Mouse (Mus musculus) cerebellum, adult 2 months (tissue): ENCODE measurements around the gene R3hdm2. TPM values are rescaled to one million over a fixed set of nuclear protein-coding genes. Genes with fewer than 3 reads are reported as not detected.

ENCODE experiments used
- DNase-seq, 2 experiments: peaks; one replicate each; pipeline ENCODE4 v3.0.0; 2021
- H3K27ac ChIP-seq: fragments of 200-500 bp; 2 replicates; pipeline ENCODE4 v1.5.1; 2012; ENCODE audit warnings: low read length, control low read depth, inconsistent platforms; ENCODE audit not compliant: insufficient read depth
- H3K27me3 ChIP-seq: fragments of 200-500 bp; 2 replicates; pipeline ENCODE4 v1.6.1; 2012; ENCODE audit warnings: inconsistent platforms, mild to moderate bottlenecking, low read length, moderate library complexity; ENCODE audit not compliant: control insufficient read depth, insufficient read depth
- H3K4me1 ChIP-seq: fragments of 200-500 bp; 2 replicates; pipeline ENCODE4 v1.6.1; 2011; ENCODE audit warnings: low read length; ENCODE audit not compliant: control insufficient read depth, insufficient read depth
- H3K4me3 ChIP-seq: fragments of 200-500 bp; replicated peaks from 2 replicates; pipeline ENCODE3; 2011; ENCODE audit warnings: mild to moderate bottlenecking, low read depth, low read length, control low read depth; ENCODE audit not compliant: insufficient read depth
- CTCF ChIP-seq: fragments of 200-500 bp; IDR thresholded peaks from 2 replicates; pipeline ENCODE4 v1.5.1; 2011; ENCODE audit warnings: low read depth, mild to moderate bottlenecking, control low read depth, low read length, moderate library complexity, borderline replicate concordance; ENCODE audit not compliant: insufficient read depth
- POLR2A ChIP-seq: fragments of 200-500 bp; IDR thresholded peaks from 2 replicates; pipeline ENCODE4 v1.6.1; 2011; ENCODE audit warnings: low read length, control low read depth, borderline replicate concordance; ENCODE audit not compliant: insufficient read depth
- WGBS: fragments of 180-500 bp; shearing (Covaris S2); methylation state at CpG from one replicate; pipeline ENCODE4 v1.1.7; 2018; 5-methylcytosine and 5-hydroxymethylcytosine counted together
- polyA plus RNA-seq: library from polyadenylated mRNA; depleted of rRNA; stranded (reverse); fragments of >200 nt; gene quantifications from 2 replicates; pipeline ENCODE4 v1.2.3, GENCODE M21; 2012

R3hdm2 gene
- polyA plus RNA-seq, 1 experiment, result 137 TPM

GRCm38 (mm10) chr10:127526681-127527080 is 146.6 kb downstream of the R3hdm2 start:
- Histone ChIP-seq H3K4me1 (peaks cover 4% of the 10 kb centered on the region), H3K27me3 (no peaks in the 10 kb centered on the region), H3K27ac (no peak overlapping the region), H3K4me3 (peak overlapping the region; percentile 53)
- WGBS, result 2% methylated on average over 26 of the region's 26 CpGs
- no peak for TF ChIP-seq POLR2A
- TF ChIP-seq CTCF, result peak; percentile 32; the same call in 1 of the 2 replicates
- peak; percentile 73 to 75 for DNase-seq

- TF ChIP-seq POLR2A (no peak), CTCF (no peak)
- Histone ChIP-seq H3K4me3 (no peak overlapping the region), H3K27me3 (no peaks in the 10 kb centered on the region), H3K27ac (no peak overlapping the region), H3K4me1 (peaks cover 4% of the 10 kb centered on the region)
- no peak for DNase-seq
- 81% methylated on average over 17 of the region's 17 CpGs for WGBS
Observed at GRCm38 (mm10) chr10:127527481-127527880, 147.4 kb downstream of the R3hdm2 start.

- DNase-seq, result no peak
- no peak for TF ChIP-seq POLR2A
- no peak for TF ChIP-seq CTCF
- Histone ChIP-seq H3K4me1 (peaks cover 11% of the 10 kb centered on the region), H3K27me3 (no peaks in the 10 kb centered on the region), H3K27ac (no peak overlapping the region), H3K4me3 (no peak overlapping the region)
- 17% methylated on average over 25 of the region's 25 CpGs for WGBS
Observed at GRCm38 (mm10) chr10:127530945-127531344, 150.8 kb downstream of the R3hdm2 start.

GRCm38 (mm10) chr10:127531548-127531947 is 151.4 kb downstream of the R3hdm2 start:
- WGBS, result 78% methylated on average over 4 of the region's 4 CpGs
- TF ChIP-seq CTCF (no peak), POLR2A (no peak)
- Histone ChIP-seq H3K4me3 (no peak overlapping the region), H3K4me1 (peaks cover 7% of the 10 kb centered on the region), H3K27me3 (no peaks in the 10 kb centered on the region), H3K27ac (no peak overlapping the region)
- no peak for DNase-seq

GRCm38 (mm10) chr10:127534036-127534928 is 154.2 kb downstream of the R3hdm2 start, which contains the start of gene Nxph4:
Nxph4 (minus strand) TSS chr10:127534559.
- peaks cover 12% of the 10 kb centered on the region for H3K4me1 ChIP-seq
- no peaks in the 10 kb centered on the region for H3K27me3 ChIP-seq
- TF ChIP-seq POLR2A (no peak), CTCF (no peak)
- DNase-seq, result no peak
- H3K4me3 ChIP-seq, result peak within 1 kb of the TSS; percentile 56
- no peak within 1 kb of the TSS for H3K27ac ChIP-seq
- WGBS, result 1% methylated on average over 68 of the region's 78 CpGs

GRCm38 (mm10) chr10:127534929-127535384 is 154.8 kb downstream of the R3hdm2 start:
- Histone ChIP-seq H3K27ac (no peak overlapping the region), H3K4me1 (peaks cover 12% of the 10 kb centered on the region), H3K4me3 (peak overlapping the region; percentile 56), H3K27me3 (no peaks in the 10 kb centered on the region)
- 7% methylated on average over 30 of the region's 30 CpGs for WGBS
- no peak for DNase-seq
- TF ChIP-seq POLR2A (no peak), CTCF (no peak)

- 12% methylated on average over 8 of the region's 8 CpGs for WGBS
- peak; percentile 59 to 62 for DNase-seq
- no peak overlapping the region for H3K27ac ChIP-seq
- H3K4me3 ChIP-seq, result no peak overlapping the region
- peak; percentile 58 for TF ChIP-seq CTCF
- no peak for TF ChIP-seq POLR2A
- peaks cover 12% of the 10 kb centered on the region for H3K4me1 ChIP-seq
- H3K27me3 ChIP-seq, result no peaks in the 10 kb centered on the region
Observed at GRCm38 (mm10) chr10:127536586-127537314, 156.6 kb downstream of the R3hdm2 start.
